Mouse (Mus musculus) liver, embryonic 16.5 days (tissue): ENCODE results near the gene Nap1l5. TPM values are rescaled to one million over a fixed set of nuclear protein-coding genes. Genes with fewer than 3 reads are reported as not detected.
"Not testable (repeated sequence)": the region's sequence is repeated elsewhere in the genome, so short reads cannot be mapped to it uniquely, and the experiment has no call there.

Source experiments
- ATAC-seq: fragments of 200-750 bp; cut with Nextera tagmentation; 2 replicates; pipeline ENCODE4 v1.8.0; 2017; ENCODE audit warnings: low read depth, mild to moderate bottlenecking, moderate number of reproducible peaks, moderate library complexity
- H3K27ac ChIP-seq: fragments of 300-500 bp; sonication (generic); 2 replicates; pipeline ENCODE4 v1.5.1; 2014; ENCODE audit warnings: mild to moderate bottlenecking, low read length
- H3K27me3 ChIP-seq: fragments of 300-500 bp; sonication (generic); 2 replicates; pipeline ENCODE4 v1.6.1; 2014; ENCODE audit warnings: low read depth, low read length, mixed read lengths; ENCODE audit not compliant: control insufficient read depth, insufficient read depth
- H3K36me3 ChIP-seq: fragments of 300-500 bp; sonication (generic); 2 replicates; pipeline ENCODE4 v1.6.1; 2014; ENCODE audit warnings: mild to moderate bottlenecking; ENCODE audit not compliant: control insufficient read depth, insufficient read depth
- H3K4me1 ChIP-seq: fragments of 300-500 bp; sonication (generic); 2 replicates; pipeline ENCODE4 v1.6.1; 2014; ENCODE audit warnings: low read depth, low read length, mixed read lengths; ENCODE audit not compliant: control insufficient read depth
- H3K4me2 ChIP-seq: fragments of 300-500 bp; sonication (generic); 2 replicates; pipeline ENCODE4 v1.6.1; 2014; ENCODE audit warnings: low read depth, low read length, mixed read lengths
- H3K4me3 ChIP-seq: fragments of 300-500 bp; sonication (generic); 2 replicates; pipeline ENCODE4 v1.5.1; 2014; ENCODE audit warnings: low read depth, mild to moderate bottlenecking, low read length
- H3K9ac ChIP-seq: fragments of 300-500 bp; sonication (generic); 2 replicates; pipeline ENCODE4 v1.6.1; 2014; ENCODE audit warnings: low read depth, low read length
- H3K9me3 ChIP-seq: fragments of 300-500 bp; sonication (generic); replicated peaks from 2 replicates; pipeline ENCODE4 v1.6.1; 2016; ENCODE audit warnings: low read length; ENCODE audit not compliant: control insufficient read depth
- WGBS: fragments of 180-500 bp; shearing (Covaris S2); extraction: QIAGEN DNeasy Blood & Tissue Kit; methylation state at CpG from one replicate; pipeline ENCODE4 v1.1.7; 2014; ENCODE audit not compliant: insufficient replicate concordance; 5-methylcytosine and 5-hydroxymethylcytosine counted together
- polyA plus RNA-seq: library from polyadenylated mRNA; unstranded; fragments of >200 nt; fragmentation: Nextera tagmentation; extraction: Ambion mirVana; gene quantifications from 2 replicates; pipeline ENCODE4 v1.2.1, GENCODE M21; 2015

Nap1l5 gene
- polyA plus RNA-seq, 1 experiment from 2014 or later = 0.21 TPM

DNA sequence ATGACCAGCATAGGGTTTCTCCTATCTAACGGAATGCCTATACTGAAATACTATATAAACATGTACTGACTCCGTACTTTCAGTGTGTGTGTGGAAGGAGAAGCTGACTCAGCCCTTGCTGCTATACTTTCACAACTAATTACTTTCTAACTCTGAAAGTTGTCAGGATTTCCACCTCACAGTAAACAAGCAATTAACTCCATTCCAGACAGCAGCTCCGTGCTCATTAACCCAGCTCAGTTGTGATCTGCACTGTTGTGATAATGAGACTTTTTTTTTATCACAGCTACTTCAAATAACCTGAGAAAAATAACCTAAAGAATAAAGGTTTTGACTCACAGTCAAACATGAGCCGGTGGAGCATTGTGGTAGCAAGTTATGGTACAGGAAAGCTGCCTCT is 11.9 kb downstream of the Nap1l5 start:
- H3K36me3 ChIP-seq = no peaks in the 10 kb centered on the region
- no peak overlapping the region for H3K4me2 ChIP-seq
- H3K27ac ChIP-seq = no peak overlapping the region
- ATAC-seq = no peak
- H3K4me1 ChIP-seq = no peaks in the 10 kb centered on the region
- H3K9ac ChIP-seq = no peak overlapping the region
- H3K9me3 ChIP-seq = no peaks in the 10 kb centered on the region
- H3K4me3 ChIP-seq = no peak overlapping the region
- H3K27me3 ChIP-seq = no peaks in the 10 kb centered on the region
- 66% methylated on average over 4 of the region's 4 CpGs for WGBS

DNA sequence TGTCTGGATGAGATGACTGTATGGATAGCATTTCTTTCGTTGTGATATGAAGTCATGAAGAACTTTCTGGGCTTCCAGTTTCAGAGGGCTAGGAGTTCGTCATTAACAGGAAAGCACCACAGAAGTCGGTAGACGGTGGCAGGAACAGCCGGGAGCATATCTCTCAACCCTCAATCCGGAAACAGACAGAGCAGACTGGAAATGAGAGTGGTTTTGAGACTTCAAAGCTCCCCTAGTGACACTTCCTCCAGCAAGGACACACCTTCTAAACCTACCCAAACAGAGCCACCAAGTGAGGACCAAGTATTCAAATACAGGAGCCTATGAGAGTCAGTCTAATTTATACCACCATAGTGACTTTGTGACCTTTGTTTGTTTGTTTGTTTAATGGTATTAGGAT is 13.6 kb downstream of the Nap1l5 start:
- Histone ChIP-seq H3K4me1 (no peaks in the 10 kb centered on the region), H3K27ac (no peak overlapping the region), H3K4me3 (no peak overlapping the region), H3K9ac (no peak overlapping the region), H3K27me3 (no peaks in the 10 kb centered on the region), H3K36me3 (no peaks in the 10 kb centered on the region), H3K9me3 (no peaks in the 10 kb centered on the region), H3K4me2 (no peak overlapping the region)
- 29% methylated on average over 6 of the region's 6 CpGs for WGBS
- no peak for ATAC-seq

- Histone ChIP-seq H3K9me3 (no peaks in the 10 kb centered on the region), H3K27me3 (no peaks in the 10 kb centered on the region), H3K27ac (no peak overlapping the region), H3K36me3 (no peaks in the 10 kb centered on the region), H3K4me2 (no peak overlapping the region), H3K4me3 (no peak overlapping the region), H3K9ac (no peak overlapping the region), H3K4me1 (no peaks in the 10 kb centered on the region)
- WGBS = 35% methylated on average over 3 of the region's 3 CpGs
- no peak for ATAC-seq
These were observed 17.0 kb downstream of the Nap1l5 start for GRCm38 (mm10) chr6:58889917-58890316.

DNA sequence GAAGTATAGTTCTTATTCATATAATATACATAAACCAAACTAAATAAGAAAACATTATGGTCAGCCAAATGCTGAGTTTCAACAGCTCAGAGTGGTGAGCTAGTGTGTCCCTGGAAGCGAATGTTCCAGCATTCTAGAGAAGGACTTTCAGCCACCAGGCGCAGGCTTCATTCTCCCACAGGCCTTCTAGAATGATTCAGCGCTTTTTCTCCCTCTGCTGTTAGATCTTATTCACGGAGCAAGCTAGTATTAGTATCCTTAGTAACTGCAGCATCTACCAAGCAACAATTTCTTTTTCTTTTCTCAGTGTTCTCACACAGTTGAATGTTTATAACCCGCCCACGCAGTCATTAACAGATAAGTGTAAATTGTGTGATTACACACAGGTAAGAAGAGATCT is 24.6 kb downstream of the Nap1l5 start:
- H3K9ac ChIP-seq = no peak overlapping the region
- H3K27ac ChIP-seq = no peak overlapping the region
- 45% methylated on average over 6 of the region's 6 CpGs for WGBS
- H3K36me3 ChIP-seq = no peaks in the 10 kb centered on the region
- ATAC-seq = no peak
- H3K4me3 ChIP-seq = no peak overlapping the region
- H3K4me1 ChIP-seq = no peaks in the 10 kb centered on the region
- no peaks in the 10 kb centered on the region for H3K9me3 ChIP-seq
- H3K4me2 ChIP-seq = no peak overlapping the region
- no peaks in the 10 kb centered on the region for H3K27me3 ChIP-seq

DNA sequence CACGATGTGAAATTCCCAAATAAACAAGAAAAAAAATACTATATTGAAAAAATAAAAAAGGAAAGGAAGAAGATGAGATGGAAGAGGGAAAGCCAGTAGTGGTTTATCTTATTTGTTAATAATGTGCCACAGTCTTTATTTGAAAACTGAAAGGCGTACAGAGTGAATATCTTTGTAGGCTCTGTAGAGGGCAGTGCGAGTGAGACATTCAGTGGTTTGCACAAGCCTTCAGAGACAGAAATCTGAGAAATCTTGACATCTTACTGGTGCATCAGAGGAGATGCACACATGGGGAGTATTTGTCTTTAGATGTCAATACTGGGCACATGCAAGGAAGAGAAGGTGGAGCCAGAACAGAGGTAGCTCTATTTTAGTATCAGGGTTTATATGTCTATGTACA is 25.5 kb downstream of the Nap1l5 start:
- no peak for ATAC-seq
- no peaks in the 10 kb centered on the region for H3K9me3 ChIP-seq
- H3K27ac ChIP-seq = no peak overlapping the region
- no peaks in the 10 kb centered on the region for H3K36me3 ChIP-seq
- H3K9ac ChIP-seq = no peak overlapping the region
- H3K4me1 ChIP-seq = no peaks in the 10 kb centered on the region
- no peak overlapping the region for H3K4me3 ChIP-seq
- H3K27me3 ChIP-seq = no peaks in the 10 kb centered on the region
- 64% methylated on average over 3 of the region's 3 CpGs for WGBS
- no peak overlapping the region for H3K4me2 ChIP-seq

- H3K4me2 ChIP-seq = no peak overlapping the region
- no peaks in the 10 kb centered on the region for H3K4me1 ChIP-seq
- no peak overlapping the region for H3K9ac ChIP-seq
- H3K27ac ChIP-seq = no peak overlapping the region
- H3K27me3 ChIP-seq = no peaks in the 10 kb centered on the region
- H3K4me3 ChIP-seq = no peak overlapping the region
- no peaks in the 10 kb centered on the region for H3K36me3 ChIP-seq
- no peaks in the 10 kb centered on the region for H3K9me3 ChIP-seq
- WGBS = 30% methylated on average over 5 of the region's 5 CpGs
- ATAC-seq = no peak
These were observed 26.0 kb downstream of the Nap1l5 start for GRCm38 (mm10) chr6:58880861-58881260.

- Histone ChIP-seq H3K9me3 (no peaks in the 10 kb centered on the region), H3K36me3 (no peaks in the 10 kb centered on the region), H3K27ac (no peak overlapping the region), H3K4me2 (no peak overlapping the region), H3K4me1 (no peaks in the 10 kb centered on the region), H3K27me3 (no peaks in the 10 kb centered on the region), H3K4me3 (no peak overlapping the region), H3K9ac (no peak overlapping the region)
- WGBS = 72% methylated on average over 9 of the region's 9 CpGs
- ATAC-seq = no peak
These were observed 26.9 kb downstream of the Nap1l5 start for GRCm38 (mm10) chr6:58879987-58880386.

- Histone ChIP-seq H3K27me3 (no peaks in the 10 kb centered on the region), H3K27ac (no peak overlapping the region), H3K36me3 (no peaks in the 10 kb centered on the region), H3K4me1 (no peaks in the 10 kb centered on the region), H3K9ac (no peak overlapping the region), H3K4me2 (no peak overlapping the region), H3K9me3 (no peaks in the 10 kb centered on the region), H3K4me3 (no peak overlapping the region)
- ATAC-seq = no peak
- 44% methylated on average over 4 of the region's 4 CpGs for WGBS
These were observed 27.3 kb downstream of the Nap1l5 start for GRCm38 (mm10) chr6:58879572-58879971.

DNA sequence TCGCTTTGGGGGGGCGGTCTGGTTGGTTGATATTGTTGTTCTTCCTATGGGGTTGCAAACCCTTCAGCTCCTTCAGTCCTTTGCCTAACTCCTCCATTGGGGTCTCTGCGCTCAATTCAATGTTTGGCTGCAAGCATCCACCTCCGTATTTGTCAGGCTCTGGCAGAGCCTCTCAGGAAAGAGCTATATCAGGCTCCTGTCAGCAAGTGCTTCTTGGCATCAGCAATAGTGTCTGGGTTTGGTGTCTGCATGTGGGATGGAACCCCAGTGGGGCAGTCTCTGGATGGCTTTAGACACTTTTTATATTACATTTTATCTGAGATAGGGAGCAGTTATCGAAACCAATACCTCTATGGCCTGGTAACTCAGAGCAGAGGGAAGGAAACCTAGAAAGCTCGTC is 39.0 kb downstream of the Nap1l5 start:
- H3K9ac ChIP-seq, H3K4me2 ChIP-seq, H3K9me3 ChIP-seq, H3K27me3 ChIP-seq, H3K36me3 ChIP-seq, H3K27ac ChIP-seq, H3K4me3 ChIP-seq, H3K4me1 ChIP-seq, ATAC-seq: not testable (repeated sequence)
- 69% methylated on average over 6 of the region's 6 CpGs for WGBS
